Mouse (Mus musculus) T-helper 17 cell (primary cell): ENCODE data around the gene Tnnc2.
"Not testable (repeated sequence)": the region's sequence is repeated elsewhere in the genome, so short reads cannot be mapped to it uniquely, and the experiment has no call there.

Experiments used
- in situ Hi-C, 2 experiments: fragments of 300-600 bp; cut with MboI, MseI; formaldehyde crosslinking; loops; 1 replicate in 1 of 2; 2 replicates in 1 of 2; pipeline ENCODE4 v1.15.1; 2025; ENCODE audit warnings: high pct_unique_total_duplicates in 2 of 2

The Tnnc2 gene

DNA sequence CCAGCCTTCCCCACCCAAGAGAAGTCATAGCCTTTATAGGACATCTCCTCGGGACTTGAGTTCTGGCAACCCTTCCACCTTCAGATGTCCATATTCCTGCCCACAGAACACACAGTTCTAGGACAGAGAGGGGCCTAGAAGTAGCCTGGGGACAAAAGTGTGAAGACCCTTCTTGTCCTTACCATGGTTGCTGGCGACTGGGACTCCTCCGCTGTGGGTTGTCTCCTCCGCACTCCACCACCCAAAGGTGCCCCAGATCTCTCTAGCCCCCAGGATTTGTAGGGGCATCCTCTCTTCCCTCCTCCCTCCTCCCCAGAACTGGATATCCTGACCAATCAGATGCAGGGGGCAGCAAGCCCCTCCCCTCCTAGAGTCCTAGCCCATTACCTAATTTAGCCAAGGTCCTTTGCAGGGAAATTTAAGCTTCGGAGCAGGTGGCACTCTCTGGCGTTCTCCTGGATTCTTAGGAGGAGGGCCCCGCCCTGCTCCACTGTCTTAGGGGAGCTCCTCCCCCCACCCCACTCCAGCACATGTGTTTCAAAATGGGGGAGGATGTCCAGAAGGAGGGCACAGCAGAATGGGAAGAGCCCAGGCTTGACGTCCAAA, at the start of gene Tnnc2:
Tnnc2 (minus strand) TSS at position 487 of the 606 bp plus-strand sequence.
- in situ Hi-C loops, result no loop called here

- in situ Hi-C loops, result no loop called here
Observed at GRCm38 (mm10) chr2:164829090-164829489, 49.3 kb upstream of the Tnnc2 start.

DNA sequence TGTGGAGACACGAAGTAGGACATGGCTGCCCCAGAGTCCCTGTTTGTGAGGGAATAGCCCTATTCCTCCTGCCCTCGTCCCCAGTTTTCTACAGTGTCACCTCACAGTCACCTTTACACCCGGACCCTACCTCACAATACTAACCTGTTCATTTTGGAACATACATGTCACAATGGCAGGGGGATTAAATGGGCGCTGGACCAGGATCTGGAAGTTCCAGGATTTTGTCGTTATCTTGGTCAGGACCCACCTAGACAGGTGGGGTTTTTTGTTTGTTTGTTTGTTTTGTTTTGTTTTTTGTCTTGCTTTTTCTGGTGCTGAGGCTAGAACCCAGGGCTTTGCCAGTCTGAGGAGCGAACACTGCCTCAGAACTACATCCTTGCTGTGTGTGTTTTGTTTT, 48.7 kb upstream of the Tnnc2 start, which contains the start of gene Spata25:
Spata25 (minus strand) TSS at position 101 of the 400 bp plus-strand sequence.
- in situ Hi-C loops, result no loop called here

- in situ Hi-C loops, result no loop called here
Observed at GRCm38 (mm10) chr2:164827146-164827850, 47.5 kb upstream of the Tnnc2 start.

DNA sequence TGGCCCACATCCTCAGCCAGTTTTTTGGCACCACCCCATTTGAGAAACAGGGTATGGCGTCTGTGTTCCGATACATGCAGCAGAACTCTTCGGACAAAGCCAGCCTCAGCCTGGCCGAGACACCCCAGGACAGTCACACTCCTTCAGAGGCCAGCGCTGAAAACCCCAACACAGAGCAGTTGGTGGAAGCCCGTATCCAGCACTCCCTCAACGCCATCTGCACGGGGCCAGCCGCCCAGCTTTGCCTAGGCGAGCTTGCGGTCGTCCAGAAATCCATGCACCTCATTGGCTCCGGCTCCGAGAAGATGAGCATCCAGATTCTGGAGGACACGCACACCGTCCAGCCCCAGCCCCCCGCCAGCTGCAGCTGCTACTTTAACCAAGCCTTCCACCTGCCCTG, 45.8 kb upstream of the Tnnc2 start:
- in situ Hi-C loops, result no loop called here

GRCm38 (mm10) chr2:164823969-164824368, 44.2 kb upstream of the Tnnc2 start:
- in situ Hi-C loops, result no loop called here

DNA sequence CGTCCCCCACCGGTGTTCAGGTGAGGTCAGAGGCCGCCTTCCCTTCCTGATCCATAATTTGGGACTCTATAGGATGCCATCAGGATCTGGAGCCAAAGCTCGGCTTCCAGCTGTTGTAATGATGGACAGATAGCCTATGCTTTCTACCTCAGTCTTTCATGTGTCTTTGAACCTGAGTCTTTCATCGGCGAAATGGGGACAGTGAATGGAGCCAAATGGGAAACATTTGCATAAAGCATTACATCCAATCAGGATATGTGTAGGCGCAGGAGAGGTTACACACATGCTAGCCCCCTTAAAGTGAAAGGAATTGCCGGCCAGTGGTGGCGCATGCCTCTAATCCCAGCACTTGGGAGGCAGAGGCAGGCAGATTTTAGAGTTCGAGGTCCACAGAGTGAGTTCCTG, 43.4 kb upstream of the Tnnc2 start:
- in situ Hi-C loops, result no loop called here

DNA sequence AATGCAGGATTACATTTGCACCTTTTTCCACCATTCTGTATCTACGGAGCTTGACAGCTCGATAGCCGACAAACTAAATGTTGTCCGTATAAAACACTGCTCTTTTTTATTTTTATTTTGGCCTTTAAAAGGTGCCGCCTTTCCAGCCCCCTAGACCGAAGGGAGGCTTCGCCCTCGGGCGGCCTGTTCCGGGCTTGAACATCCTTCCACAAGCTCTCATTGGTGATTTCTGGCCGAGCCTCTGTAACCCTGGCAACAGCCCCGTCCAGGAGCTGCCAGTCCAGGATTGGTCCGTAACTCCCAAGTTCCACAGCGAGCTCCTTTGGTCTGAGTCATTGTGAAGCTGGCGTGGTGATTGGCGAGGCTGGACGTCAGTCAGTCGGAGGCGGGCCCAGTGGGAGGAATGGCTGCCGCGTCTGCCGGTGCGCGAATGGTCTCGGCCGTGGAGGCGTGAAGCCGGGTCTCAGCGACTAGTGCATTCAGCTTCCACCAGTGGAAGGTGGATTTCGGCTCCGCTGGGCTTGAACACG, 42.9 kb upstream of the Tnnc2 start, which contains the start of gene Zswim1:
Zswim1 (plus strand) TSS at position 51 of the 530 bp plus-strand sequence.
- in situ Hi-C loops, result no loop called here

GRCm38 (mm10) chr2:164821060-164821459, 41.3 kb upstream of the Tnnc2 start:
- in situ Hi-C loops, result no loop called here

DNA sequence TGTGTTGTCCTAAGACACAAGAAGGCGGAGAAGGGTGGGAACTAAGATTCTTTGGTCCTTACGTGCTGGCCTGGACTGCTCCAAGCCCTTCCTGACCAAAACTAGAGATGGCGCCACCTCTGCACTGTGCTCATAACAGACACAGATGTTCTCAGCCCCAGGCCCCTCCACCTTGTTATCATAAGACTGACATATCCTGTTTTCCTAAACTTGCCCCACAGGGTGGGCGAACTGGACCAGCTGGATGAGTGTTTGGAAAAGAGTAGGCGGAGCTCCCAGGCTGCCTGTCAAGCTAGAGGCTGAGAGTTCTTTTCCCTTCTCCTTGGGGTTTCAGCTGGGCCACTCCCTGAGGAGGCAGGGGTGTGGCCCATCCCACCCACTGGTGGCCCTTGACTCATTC, 37.9 kb upstream of the Tnnc2 start:
- in situ Hi-C loops, result no loop called here

- in situ Hi-C loops, result no loop called here
Observed at GRCm38 (mm10) chr2:164817206-164817605, 37.4 kb upstream of the Tnnc2 start.

DNA sequence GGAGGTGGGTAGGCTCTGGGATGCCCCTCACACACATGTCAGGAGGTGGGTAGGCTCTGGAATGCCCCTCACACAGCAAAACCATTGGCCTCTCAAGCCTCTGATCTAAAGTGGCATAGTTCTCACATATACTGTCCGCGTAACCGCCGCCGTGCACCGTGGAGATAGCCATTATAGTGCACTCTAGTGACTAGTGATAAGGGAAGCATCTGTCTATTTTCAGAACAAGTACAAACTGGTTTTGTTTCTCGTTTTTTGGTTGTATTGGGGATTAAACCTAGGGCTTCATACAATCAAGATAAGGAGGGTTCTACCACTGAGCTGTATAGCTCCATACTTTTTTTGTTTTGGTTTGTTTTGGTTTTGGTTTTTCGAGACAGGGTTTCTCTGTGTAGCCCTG, 36.1 kb upstream of the Tnnc2 start:
- in situ Hi-C loops, result no loop called here

DNA sequence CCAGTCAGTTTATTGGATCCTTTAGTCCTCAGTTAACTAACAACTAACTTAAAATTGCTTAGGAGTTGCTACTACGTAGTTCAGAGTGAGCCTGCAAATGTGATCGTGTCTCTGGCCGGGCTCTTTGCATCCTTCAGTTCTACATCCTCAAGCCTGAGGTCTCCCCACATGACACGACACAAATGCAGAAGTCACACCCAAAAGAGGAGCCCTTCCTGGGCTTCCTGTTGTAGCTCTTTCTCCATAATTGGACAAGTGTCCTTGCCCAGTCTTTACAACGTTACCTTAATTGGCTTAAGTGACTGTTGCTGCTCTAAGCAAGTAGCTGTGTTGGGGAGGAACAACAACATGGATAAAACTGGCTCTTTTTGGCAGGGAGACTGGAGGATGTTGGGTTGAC, 35.6 kb upstream of the Tnnc2 start:
- in situ Hi-C loops, result no loop called here

DNA sequence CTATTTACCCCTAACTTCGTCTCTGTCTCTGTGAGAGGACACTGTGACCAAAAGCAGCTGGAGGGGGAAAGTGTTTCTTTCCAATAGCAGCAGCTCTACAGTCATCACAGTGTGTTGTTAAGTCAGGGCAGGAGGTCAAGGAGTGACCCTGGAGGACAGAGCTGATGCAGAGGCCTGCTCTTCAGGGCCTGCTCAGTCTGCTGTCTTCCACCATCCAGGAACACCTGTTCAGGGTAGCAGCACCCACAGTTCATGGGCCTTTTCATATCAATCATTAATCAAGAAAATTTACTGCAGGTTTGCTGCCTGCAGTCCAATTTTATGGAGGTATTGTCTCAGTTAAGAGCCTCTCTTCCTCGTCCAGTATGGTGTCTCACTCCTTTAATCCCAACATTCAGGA, 33.8 kb upstream of the Tnnc2 start:
- in situ Hi-C loops, result no loop called here

DNA sequence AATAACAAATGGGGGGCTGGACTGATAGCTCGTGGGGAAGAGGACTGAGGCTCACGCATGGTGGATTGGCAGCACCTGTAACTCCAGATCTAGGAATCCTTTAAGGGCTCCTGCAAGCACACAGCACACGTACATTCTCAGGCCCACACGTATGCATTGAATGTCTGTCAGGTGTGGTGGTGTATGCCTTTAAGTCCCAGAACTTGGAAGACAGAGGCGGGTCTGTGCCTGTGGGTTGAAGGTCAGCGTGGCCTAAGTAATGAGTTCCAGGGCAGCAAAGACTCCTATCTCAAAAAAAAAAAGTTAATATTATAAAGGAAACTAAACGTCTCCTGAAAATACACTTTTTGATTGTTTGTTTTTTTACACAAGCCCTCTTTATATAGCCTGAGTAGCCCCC, 26.8 kb upstream of the Tnnc2 start:
- in situ Hi-C loops, result no loop called here

GRCm38 (mm10) chr2:164805332-164805718, 25.6 kb upstream of the Tnnc2 start:
- in situ Hi-C loops, result no loop called here

- in situ Hi-C loops, result no loop called here
Observed at GRCm38 (mm10) chr2:164804533-164805331, 25.0 kb upstream of the Tnnc2 start, which contains the start of the genes Acot8 and Zswim3. TSS of gene Acot8 (minus strand) at chr2:164804882. TSS of gene Zswim3 (plus strand) at chr2:164805098.

DNA sequence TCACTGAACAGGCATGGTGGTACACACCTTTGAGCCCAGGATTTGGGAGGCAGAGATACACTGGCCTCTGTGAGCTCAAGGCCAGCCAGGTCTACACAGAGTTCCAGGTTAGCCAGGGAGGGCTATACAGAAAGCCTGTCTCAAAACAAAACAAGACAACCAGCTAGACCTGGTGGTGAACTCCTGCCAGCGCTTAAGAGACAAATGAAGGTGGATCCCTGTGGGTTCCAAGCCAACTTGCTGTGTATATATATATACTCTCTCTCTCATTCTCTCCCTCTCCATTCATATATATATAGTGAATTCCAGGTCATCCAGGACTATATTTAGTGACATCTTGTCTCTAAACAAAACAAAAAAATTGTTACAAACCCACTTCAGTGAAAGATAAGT, 24.1 kb upstream of the Tnnc2 start:
- in situ Hi-C loops, result no loop called here

GRCm38 (mm10) chr2:164803201-164803920, 23.6 kb upstream of the Tnnc2 start:
- in situ Hi-C loops, result no loop called here

- in situ Hi-C loops, result no loop called here
Observed at GRCm38 (mm10) chr2:164800252-164801004, 20.7 kb upstream of the Tnnc2 start.

- in situ Hi-C loops, result not testable (repeated sequence)
Observed at GRCm38 (mm10) chr2:164798554-164798953, 18.8 kb upstream of the Tnnc2 start.
